Mouse (Mus musculus) ZHBTc4 (cell line): Measurements from ENCODE around the gene Ptprn2.
A peak's percentile ranks its signal among the peaks of the same experiment; 100 is the strongest.

ENCODE experiments used
- DNase-seq: peaks from one replicate; pipeline ENCODE4 v3.0.0-alpha.2; 2011; ENCODE audit warnings: low read depth, low spot score

Ptprn2 gene

DNA sequence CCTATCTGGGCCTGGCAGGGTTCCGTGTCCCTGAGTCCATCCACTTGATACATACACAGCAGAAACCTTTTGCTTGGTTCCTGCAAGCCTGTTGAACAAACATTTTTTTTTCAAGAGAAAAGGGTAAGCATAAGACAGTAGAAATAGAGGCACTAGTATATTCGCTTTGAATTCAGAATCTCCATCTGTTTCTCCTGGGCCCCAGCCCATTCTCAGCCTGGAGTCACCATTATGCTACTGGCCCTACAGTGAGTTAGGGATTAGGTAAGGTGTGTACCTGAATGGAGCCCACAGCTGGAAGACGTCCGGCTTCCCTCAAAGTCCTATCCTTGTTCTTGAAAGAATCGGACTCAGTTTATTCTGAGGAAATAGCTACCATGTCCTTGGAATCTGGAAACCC lies 104.6 kb downstream of the Ptprn2 start:
- DNase-seq, result no peak

DNA sequence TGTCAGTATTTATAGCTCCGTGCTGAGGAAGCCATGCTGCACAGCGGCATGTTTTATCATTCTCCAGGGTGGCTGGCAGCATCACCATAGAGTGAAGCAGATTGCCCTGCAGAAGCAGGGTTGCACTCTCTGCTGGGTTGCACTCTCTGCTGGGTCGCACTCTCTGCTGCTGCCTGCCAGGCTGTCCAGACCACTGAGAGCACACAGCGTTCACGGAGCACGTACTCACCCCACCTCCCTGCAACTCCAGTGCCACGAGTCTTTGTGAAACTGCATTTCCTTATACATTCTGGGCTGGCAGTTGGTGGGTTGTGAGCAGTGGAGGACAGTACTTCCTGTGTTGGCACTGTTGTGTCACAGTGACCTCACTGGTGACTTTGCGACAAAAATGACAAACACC lies 108.9 kb downstream of the Ptprn2 start:
- no peak for DNase-seq

DNA sequence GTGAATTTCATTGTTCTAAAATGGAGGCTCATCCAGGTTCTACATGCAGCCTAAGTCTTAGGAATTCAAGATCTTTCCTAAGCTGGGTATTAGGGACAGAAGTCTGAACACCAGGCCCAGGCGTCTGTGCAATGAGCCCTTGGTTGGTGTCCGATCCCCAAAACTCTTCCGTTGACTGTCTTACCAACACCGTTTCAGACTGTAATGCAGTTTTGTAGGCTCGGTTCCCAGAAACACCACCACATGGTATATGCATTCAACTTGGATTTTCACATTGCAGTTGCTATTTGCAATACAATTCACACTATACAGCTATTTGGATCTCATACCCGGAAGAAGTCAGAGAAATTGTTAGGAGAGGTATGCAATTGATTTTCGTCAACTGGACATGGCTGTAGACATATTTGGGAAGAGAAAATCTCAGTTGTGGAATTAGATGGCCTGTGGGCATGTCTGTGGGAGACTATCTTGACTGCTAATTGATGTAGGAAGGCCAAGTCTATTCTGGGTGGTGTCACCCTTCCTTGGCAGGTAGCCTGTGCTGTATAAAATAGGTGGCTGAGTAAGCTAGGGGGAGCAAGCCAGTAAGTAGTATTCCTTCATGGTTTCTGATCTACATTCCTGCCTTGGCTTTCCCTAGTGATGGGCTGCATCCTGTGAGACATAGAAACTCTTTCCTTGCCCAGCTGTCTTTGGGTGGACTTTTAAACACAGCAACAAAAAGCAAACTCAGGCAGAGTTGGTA lies 109.5 kb downstream of the Ptprn2 start:
- DNase-seq, result no peak

DNA sequence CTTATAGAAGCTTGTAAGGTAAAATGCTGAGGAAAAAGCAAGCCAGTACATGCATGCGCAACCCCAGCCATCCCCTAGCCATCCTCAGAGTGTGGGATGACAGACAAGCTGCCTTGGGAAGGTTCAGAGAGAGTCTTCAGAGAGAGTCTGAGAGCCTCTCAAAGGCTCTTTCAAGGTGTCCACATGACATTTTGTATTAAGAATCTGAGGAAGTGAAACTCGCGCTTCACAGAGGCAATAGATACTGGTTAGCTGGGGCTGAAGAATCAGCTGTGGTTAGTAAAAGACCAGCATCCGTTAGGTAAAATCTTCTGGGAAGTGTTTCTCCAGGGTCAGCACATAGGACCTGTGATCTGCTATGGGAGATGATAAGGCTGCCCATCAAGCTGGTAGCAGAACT lies 110.2 kb downstream of the Ptprn2 start:
- DNase-seq, result no peak

GRCm38 (mm10) chr12:116596993-116597392 lies 111.5 kb downstream of the Ptprn2 start:
- DNase-seq, result no peak

GRCm38 (mm10) chr12:116597670-116598069 lies 112.2 kb downstream of the Ptprn2 start:
- no peak for DNase-seq

- DNase-seq, result no peak
Observed at GRCm38 (mm10) chr12:116598123-116599005, 112.8 kb downstream of the Ptprn2 start.

- peak; percentile 22 for DNase-seq
Observed at GRCm38 (mm10) chr12:116599537-116599936, 114.0 kb downstream of the Ptprn2 start.

- no peak for DNase-seq
Observed at GRCm38 (mm10) chr12:116600054-116600453, 114.5 kb downstream of the Ptprn2 start.

GRCm38 (mm10) chr12:116601395-116601794 lies 115.9 kb downstream of the Ptprn2 start:
- DNase-seq, result no peak

DNA sequence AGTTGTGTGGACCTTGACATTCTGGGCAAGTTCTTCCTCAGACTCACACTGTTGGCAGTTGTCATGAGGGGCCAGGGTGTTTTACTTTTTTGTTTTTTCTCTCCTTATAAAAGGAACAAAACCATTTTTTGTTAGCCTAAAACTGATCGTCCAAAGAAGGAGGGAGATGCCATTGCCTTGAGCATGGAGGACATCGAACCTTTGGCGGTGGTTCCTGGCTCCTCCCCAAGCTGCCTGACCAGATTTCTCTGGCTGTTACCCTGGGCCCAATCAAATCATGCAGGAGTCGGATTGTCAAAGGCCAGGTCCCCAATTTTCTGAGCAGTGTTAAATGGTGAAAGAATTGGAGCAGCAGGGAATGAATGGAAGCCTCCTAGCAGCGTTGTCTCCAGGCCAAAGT lies 116.4 kb downstream of the Ptprn2 start:
- no peak for DNase-seq

GRCm38 (mm10) chr12:116608598-116608997 lies 123.1 kb downstream of the Ptprn2 start:
- no peak for DNase-seq

DNA sequence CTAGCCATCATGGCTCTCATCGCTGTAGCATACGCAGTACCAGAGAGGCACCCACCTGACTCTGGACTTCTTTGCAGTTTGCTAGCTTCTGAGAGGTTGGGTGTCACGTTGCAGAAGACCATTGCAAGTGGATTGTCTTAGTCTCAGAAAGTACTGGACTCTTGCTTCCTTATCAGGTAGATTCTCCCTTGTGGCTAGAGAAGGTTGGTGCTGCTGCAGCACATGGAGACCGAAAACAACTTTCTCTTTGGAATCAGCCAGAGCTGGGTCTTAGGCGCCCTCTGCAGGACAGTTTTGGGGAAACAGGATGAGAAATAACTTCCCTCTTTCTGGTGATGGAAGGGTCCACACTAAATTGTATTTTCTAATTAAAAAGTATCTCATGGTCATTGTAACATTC lies 134.3 kb downstream of the Ptprn2 start:
- DNase-seq, result peak; percentile 59

- DNase-seq, result no peak
Observed at GRCm38 (mm10) chr12:116620299-116620698, 134.8 kb downstream of the Ptprn2 start.

GRCm38 (mm10) chr12:116621325-116622040 lies 136.0 kb downstream of the Ptprn2 start:
- DNase-seq, result no peak

DNA sequence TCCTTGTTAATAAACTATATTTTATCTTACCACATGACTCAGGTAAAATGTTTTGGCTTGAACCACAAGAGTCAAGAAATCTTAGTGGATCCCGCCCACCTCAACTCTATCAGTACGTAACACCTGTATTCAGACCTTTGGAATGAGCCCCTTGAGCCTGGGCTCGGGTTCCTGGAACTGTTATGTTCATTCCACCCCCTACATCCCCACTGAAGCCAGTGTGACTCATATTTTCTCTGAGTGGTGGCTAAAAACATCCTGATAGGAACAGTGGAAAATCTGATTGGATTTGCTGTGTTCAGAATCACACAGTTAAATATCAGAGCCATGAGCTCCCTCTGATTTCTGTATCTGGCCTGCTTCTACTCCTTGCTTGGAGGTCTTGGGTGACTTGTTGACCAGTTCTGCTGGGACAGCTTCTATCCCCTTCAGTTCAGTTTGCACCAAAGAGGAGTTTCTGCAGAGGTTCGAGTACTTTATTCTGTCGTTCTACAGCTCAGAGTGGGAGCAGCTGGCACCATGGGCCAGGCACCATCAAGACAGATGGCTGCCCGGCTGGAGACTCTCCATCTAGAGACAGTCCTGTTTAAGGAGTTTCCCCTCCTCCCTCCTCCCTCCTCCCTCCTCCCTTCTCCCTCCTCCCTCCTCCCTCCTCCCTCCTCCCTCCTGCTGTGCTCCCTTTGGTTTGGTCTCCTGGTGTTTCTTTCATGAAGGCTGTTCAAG lies 137.3 kb downstream of the Ptprn2 start:
- DNase-seq, result no peak

DNA sequence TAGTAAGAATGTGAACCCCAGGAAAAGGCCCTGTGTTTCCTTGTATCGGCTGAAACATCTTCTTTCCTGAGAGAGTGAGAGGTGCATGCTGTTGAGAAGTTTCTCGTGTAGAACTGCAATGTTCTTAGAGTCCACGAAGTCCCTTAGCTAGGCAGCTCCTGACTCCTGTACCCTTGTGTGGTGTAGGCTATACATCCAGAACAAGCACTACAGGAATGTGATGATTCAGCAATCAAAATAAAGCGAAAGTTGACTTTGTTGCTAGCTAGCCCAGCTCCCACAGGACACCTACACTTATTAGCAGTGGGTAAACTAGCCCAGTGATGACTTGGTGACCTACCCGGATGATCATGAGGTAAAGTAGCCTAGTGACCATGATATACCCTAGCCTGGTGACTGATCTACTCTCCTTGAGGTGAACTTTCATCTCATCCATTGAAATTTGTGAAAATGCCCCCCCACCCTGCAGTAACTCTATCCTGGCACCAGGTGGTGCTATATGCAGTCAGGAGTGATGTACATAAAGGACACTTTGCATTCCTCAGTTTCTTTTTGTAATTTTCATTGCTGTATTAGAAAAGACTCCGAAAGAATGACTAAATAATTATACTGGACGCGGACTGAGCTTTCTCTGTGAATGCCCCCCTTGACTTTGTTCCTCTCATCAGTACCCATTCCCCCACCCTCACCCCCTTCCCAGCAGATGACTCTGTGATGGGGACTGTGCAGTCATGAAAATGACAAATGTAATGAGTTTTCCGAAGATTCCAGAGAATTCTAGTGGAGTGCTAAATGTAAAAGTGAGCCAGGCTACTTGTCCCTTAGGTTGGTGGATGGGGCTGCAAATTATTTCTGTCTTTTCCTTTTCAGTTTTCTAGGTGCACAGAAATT lies 140.1 kb downstream of the Ptprn2 start:
- peak; percentile 78 for DNase-seq

DNA sequence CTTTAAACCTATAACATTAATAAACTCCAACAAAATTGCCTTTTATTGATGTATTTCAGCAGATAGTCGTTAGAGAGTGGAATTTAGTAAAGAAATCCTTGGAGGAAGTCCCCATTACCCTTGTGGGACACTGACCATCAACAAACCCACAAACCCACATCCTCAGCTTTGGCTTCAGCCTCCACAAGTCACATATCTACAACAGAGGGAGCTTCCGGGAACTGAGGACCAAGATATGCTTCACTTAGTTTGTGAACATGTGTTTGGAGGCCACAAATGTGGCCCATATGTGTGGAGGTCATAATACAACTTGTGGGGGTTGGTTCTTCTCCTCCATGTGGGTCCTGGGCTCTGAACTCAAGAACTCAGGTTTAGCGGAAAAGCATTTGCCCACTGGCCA lies 143.5 kb downstream of the Ptprn2 start:
- DNase-seq, result no peak

- no peak for DNase-seq
Observed at GRCm38 (mm10) chr12:116637498-116637897, 152.0 kb downstream of the Ptprn2 start.

DNA sequence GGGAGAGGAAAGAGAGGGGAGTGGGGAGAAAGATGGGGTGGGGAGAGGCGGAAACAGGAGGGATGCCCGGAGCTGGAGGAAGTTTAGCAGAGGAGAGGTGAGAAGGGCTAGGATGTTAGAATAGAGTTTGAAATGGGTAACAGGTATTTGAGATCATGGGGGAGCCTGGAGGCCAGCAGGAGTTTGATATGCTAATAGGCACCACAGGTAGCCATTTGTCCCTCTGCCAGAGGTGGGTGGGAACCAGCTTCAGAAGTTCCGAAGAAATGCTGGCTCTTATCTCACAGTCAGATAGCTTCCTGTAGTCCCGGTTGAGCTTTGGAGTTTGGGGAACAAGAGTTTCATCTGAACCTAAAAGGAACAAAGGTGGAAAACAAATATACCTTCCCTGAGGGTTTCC lies 155.4 kb downstream of the Ptprn2 start:
- DNase-seq, result peak; percentile 62
